Mouse (Mus musculus): ENCODE measurements around the gene Clec16a. TPM values are rescaled to one million over a fixed set of nuclear protein-coding genes. Genes with fewer than 3 reads are reported as not detected.

Gene Clec16a
- polyA plus RNA-seq, 1 experiment from 2014 or later = 11.3 TPM

GRCm38 (mm10) chr16:10549600-10549999 lies 4.5 kb downstream of the Clec16a start:
- no peak for ATAC-seq
- no peak for TF ChIP-seq CTCF (IDR thresholded peaks at IDR 0.05; ENCODE audit: low read depth)
- no peak for TF ChIP-seq EP300 (IDR thresholded peaks at IDR 0.05; ENCODE audit: low read depth)
- WGBS (ENCODE audit: insufficient replicate concordance) = 67% methylated on average over 2 of the region's 2 CpGs

GRCm38 (mm10) chr16:10551592-10551991 lies 6.5 kb downstream of the Clec16a start:
- TF ChIP-seq EP300 (IDR thresholded peaks at IDR 0.05; ENCODE audit: low read depth) (no peak), CTCF (IDR thresholded peaks at IDR 0.05; ENCODE audit: low read depth) (no peak)
- no peak for DNase-seq
- Histone ChIP-seq H3K27me3 (ENCODE audit: insufficient read depth, low read length) (no peaks in the 10 kb centered on the region), H3K9me3 (ENCODE audit: low read length) (no peaks in the 10 kb centered on the region), H3K36me3 (replicated peaks; ENCODE audit: insufficient read depth, low read length) (no peaks in the 10 kb centered on the region), H3K4me1 (ENCODE audit: insufficient read depth) (peaks cover under 1% of the 10 kb centered on the region), H3K4me2 (ENCODE audit: low read depth, low read length) (no peak overlapping the region), H3K9ac (replicated peaks) (no peak overlapping the region), H3K4me3 (ENCODE audit: low read depth, low read length) (no peak overlapping the region), H3K27ac (ENCODE audit: low read depth) (no peak overlapping the region)
- ATAC-seq = no peak
- WGBS (ENCODE audit: insufficient replicate concordance) = 66% methylated on average over 4 of the region's 4 CpGs

More at GRCm38 (mm10) chr16:10549600-10549999, 4.5 kb downstream of the Clec16a start:
- DNase-seq = no peak
- Histone ChIP-seq H3K9me3 (ENCODE audit: low read length) (no peaks in the 10 kb centered on the region), H3K4me3 (ENCODE audit: low read depth, low read length) (no peak overlapping the region), H3K4me1 (ENCODE audit: insufficient read depth) (peaks cover 8% of the 10 kb centered on the region), H3K27ac (ENCODE audit: low read depth) (no peak overlapping the region), H3K27me3 (ENCODE audit: insufficient read depth, low read length) (no peaks in the 10 kb centered on the region), H3K9ac (replicated peaks) (no peak overlapping the region), H3K36me3 (replicated peaks; ENCODE audit: insufficient read depth, low read length) (no peaks in the 10 kb centered on the region), H3K4me2 (ENCODE audit: low read depth, low read length) (no peak overlapping the region)

GRCm38 (mm10) chr16:10553858-10554257 lies 8.7 kb downstream of the Clec16a start:
- no peak for DNase-seq
- Histone ChIP-seq H3K4me3 (ENCODE audit: low read depth, low read length) (no peak overlapping the region), H3K27me3 (ENCODE audit: insufficient read depth, low read length) (no peaks in the 10 kb centered on the region), H3K27ac (ENCODE audit: low read depth) (no peak overlapping the region), H3K4me1 (ENCODE audit: insufficient read depth) (no peaks in the 10 kb centered on the region), H3K9me3 (ENCODE audit: low read length) (no peaks in the 10 kb centered on the region), H3K4me2 (ENCODE audit: low read depth, low read length) (no peak overlapping the region), H3K9ac (replicated peaks) (no peak overlapping the region), H3K36me3 (replicated peaks; ENCODE audit: insufficient read depth, low read length) (no peaks in the 10 kb centered on the region)
- no peak for TF ChIP-seq EP300 (IDR thresholded peaks at IDR 0.05; ENCODE audit: low read depth)
- no peak for TF ChIP-seq CTCF (IDR thresholded peaks at IDR 0.05; ENCODE audit: low read depth)
- 48% methylated on average over 2 of the region's 2 CpGs for WGBS (ENCODE audit: insufficient replicate concordance)
- no peak for ATAC-seq

- DNase-seq = no peak
- ATAC-seq = no peak
- Histone ChIP-seq H3K27me3 (ENCODE audit: insufficient read depth, low read length) (no peaks in the 10 kb centered on the region), H3K36me3 (replicated peaks; ENCODE audit: insufficient read depth, low read length) (peaks cover 12% of the 10 kb centered on the region), H3K4me2 (ENCODE audit: low read depth, low read length) (no peak overlapping the region), H3K27ac (ENCODE audit: low read depth) (no peak overlapping the region), H3K9me3 (ENCODE audit: low read length) (no peaks in the 10 kb centered on the region), H3K9ac (replicated peaks) (no peak overlapping the region), H3K4me3 (ENCODE audit: low read depth, low read length) (no peak overlapping the region), H3K4me1 (ENCODE audit: insufficient read depth) (no peaks in the 10 kb centered on the region)
- no peak for TF ChIP-seq CTCF (IDR thresholded peaks at IDR 0.05; ENCODE audit: low read depth)
- no peak for TF ChIP-seq EP300 (IDR thresholded peaks at IDR 0.05; ENCODE audit: low read depth)
- WGBS (ENCODE audit: insufficient replicate concordance) = 78% methylated on average over 8 of the region's 8 CpGs
These were observed 14.9 kb downstream of the Clec16a start for GRCm38 (mm10) chr16:10559991-10560390.

GRCm38 (mm10) chr16:10565278-10565885 lies 20.2 kb downstream of the Clec16a start:
- no peak overlapping the region for H3K4me2 ChIP-seq (ENCODE audit: low read depth, low read length)
- ATAC-seq (peak; percentile 62), DNase-seq (peak; percentile 81)
- TF ChIP-seq EP300 (IDR thresholded peaks at IDR 0.05; ENCODE audit: low read depth) (no peak), CTCF (IDR thresholded peaks at IDR 0.05; ENCODE audit: low read depth) (peak; percentile 96)
- no peaks in the 10 kb centered on the region for H3K27me3 ChIP-seq (ENCODE audit: insufficient read depth, low read length)
- no peaks in the 10 kb centered on the region for H3K4me1 ChIP-seq (ENCODE audit: insufficient read depth)
- 36% methylated on average over 4 of the region's 4 CpGs for WGBS (ENCODE audit: insufficient replicate concordance)
- no peak overlapping the region for H3K4me3 ChIP-seq (ENCODE audit: low read depth, low read length)
- H3K36me3 ChIP-seq (replicated peaks; ENCODE audit: insufficient read depth, low read length) = peaks cover 8% of the 10 kb centered on the region
- H3K9ac ChIP-seq (replicated peaks) = no peak overlapping the region
- H3K9me3 ChIP-seq (ENCODE audit: low read length) = no peaks in the 10 kb centered on the region
- H3K27ac ChIP-seq (ENCODE audit: low read depth) = no peak overlapping the region

- no peak overlapping the region for H3K4me2 ChIP-seq (ENCODE audit: low read depth, low read length)
- ATAC-seq = no peak
- H3K9me3 ChIP-seq (ENCODE audit: low read length) = no peaks in the 10 kb centered on the region
- H3K4me1 ChIP-seq (ENCODE audit: insufficient read depth) = no peaks in the 10 kb centered on the region
- H3K27me3 ChIP-seq (ENCODE audit: insufficient read depth, low read length) = no peaks in the 10 kb centered on the region
- H3K4me3 ChIP-seq (ENCODE audit: low read depth, low read length) = no peak overlapping the region
- DNase-seq = no peak
- H3K27ac ChIP-seq (ENCODE audit: low read depth) = no peak overlapping the region
- TF ChIP-seq CTCF (IDR thresholded peaks at IDR 0.05; ENCODE audit: low read depth) (no peak), EP300 (IDR thresholded peaks at IDR 0.05; ENCODE audit: low read depth) (no peak)
- H3K9ac ChIP-seq (replicated peaks) = no peak overlapping the region
- H3K36me3 ChIP-seq (replicated peaks; ENCODE audit: insufficient read depth, low read length) = peaks cover 7% of the 10 kb centered on the region; the same call in 1 of the 2 replicates
- WGBS (ENCODE audit: insufficient replicate concordance) = 86% methylated on average over 4 of the region's 4 CpGs
These were observed 22.0 kb downstream of the Clec16a start for GRCm38 (mm10) chr16:10567153-10567552.
